Mouse (Mus musculus): Measurements from ENCODE around the gene Adra2b. TPM values are rescaled to one million over a fixed set of nuclear protein-coding genes. Genes with fewer than 3 reads are reported as not detected.
A peak's percentile ranks its signal among the peaks of the same experiment; 100 is the strongest.

Adra2b gene
- polyA plus RNA-seq, 1 experiment from 2014 or later: 0.64 TPM

DNA sequence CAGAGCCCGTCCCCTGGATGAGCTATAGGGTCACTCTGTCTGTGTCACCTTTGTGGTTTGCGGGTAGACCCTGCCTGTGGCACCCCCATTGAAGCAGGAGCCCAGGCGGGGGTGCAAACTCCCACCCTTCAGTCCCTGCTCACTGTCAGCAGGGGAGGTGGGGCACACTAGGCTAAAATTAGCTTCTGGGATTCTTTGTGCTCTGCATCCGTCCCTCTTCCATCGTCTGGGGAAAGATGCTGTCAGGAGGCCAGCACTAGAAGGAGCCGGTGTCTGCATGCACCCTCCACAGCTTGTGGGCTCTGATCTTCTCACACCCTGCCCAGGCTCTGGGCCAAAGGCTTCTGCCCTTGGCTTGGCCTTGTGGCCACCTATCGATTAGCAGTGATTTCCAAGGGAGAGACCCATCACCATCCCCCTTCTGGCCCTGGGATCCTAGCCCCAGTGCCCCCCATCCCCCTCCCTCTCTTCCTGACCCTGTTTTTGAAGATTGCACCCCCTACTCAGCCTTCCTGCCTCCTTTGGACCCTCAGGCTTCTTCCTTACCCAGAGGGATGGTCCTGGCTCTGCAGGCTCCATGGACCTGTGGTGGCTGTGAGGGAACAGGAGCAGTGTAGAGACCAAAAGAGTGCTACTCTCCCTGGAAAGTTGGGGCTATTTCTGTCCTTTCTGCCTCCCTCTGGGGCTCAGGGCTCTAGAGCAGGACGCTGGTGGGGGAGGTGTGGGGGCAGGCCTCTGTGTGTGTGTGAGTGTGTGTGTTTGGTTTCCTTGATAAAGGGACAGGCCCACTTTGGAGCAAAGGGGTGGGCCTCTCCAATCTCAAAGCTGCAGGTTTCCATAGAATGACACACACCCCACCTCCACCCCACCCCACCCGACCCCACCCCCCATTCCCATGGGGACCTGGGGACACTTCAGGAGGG is 7.8 kb downstream of the Adra2b start:
- no peaks in the 10 kb centered on the region for H3K9me3 ChIP-seq (ENCODE audit: control insufficient read depth, low read depth, low read length)
- peak; percentile 87 for ATAC-seq (ENCODE audit: insufficient number of reproducible peaks, insufficient read depth, low FRiP score, low read depth)

DNA sequence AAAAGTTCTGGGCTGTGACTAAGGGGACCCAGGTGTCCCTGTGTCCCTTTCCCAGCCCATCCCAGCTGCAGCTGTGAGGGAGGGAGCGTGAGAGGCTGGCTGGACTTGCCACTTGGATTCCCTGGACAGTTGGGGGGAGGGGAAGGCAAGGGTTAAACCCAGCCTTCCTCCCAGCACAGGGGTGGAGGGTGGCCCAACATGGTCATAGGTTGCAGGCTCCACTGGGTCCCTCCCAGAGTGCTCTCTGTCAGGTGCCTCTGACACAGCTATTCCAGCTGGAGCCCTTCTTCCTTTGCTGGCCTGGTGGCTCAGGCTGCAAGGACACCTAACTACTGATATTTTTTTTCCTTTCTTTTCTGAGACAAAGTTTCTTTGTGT is 8.5 kb downstream of the Adra2b start:
- WGBS: 82% methylated on average over 1 of the region's 1 CpGs
- H3K36me3 ChIP-seq (ENCODE audit: control insufficient read depth, insufficient read depth, low read length): no peaks in the 10 kb centered on the region
- peak; percentile 75 for ATAC-seq (ENCODE audit: insufficient number of reproducible peaks, insufficient read depth, low FRiP score, low read depth)

More for the DNA sequence above, 7.8 kb downstream of the Adra2b start:
- peaks cover 22% of the 10 kb centered on the region for H3K4me1 ChIP-seq (ENCODE audit: control insufficient read depth, insufficient read depth, low read length)
- H3K4me3 ChIP-seq (ENCODE audit: low read depth, low read length): no peak overlapping the region
- H3K27me3 ChIP-seq (ENCODE audit: control insufficient read depth, insufficient read depth, low read length): 0 out of 2 replicates have a peak, but pooled peaks cover 4% of the 10 kb centered on the region
- 0 out of 2 replicates have a peak overlapping the region, but pooled peaks have one; percentile 21 for H3K9ac ChIP-seq (replicated peaks; ENCODE audit: low read depth, low read length)
- no peaks in the 10 kb centered on the region for H3K36me3 ChIP-seq (ENCODE audit: control insufficient read depth, insufficient read depth, low read length)
- H3K27ac ChIP-seq (ENCODE audit: low read length): no peak overlapping the region
- peak overlapping the region; percentile 14; the same call in 1 of the 2 replicates for H3K4me2 ChIP-seq (replicated peaks; ENCODE audit: low read depth, low read length)
- whole genome bisulfite sequencing: 23% methylated on average over 9 of the region's 9 CpGs

DNA sequence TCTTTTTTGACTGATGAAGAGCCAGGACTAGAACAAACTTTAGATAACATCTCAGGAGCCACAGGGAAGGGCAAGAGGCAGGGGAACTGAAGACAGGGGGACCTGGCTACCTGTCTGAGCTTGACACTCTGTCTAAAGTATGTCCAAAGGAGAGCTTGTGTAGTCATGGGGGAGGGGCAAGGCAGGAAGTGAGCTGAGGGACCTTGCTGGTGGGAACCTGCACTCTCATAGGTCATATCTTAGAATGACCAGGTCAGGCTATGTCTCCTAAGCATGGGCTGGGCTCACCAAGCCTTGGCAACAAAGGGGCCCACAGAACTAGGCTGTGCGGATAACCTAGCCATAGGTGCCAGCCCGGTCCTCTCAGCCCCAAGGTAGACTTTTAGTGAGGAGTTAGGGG is 9.1 kb downstream of the Adra2b start:
- Histone ChIP-seq H3K27me3 (ENCODE audit: control insufficient read depth, insufficient read depth, low read length) (no peaks in the 10 kb centered on the region), H3K9me3 (ENCODE audit: control insufficient read depth, low read depth, low read length) (no peaks in the 10 kb centered on the region), H3K4me1 (ENCODE audit: control insufficient read depth, insufficient read depth, low read length) (peaks cover 22% of the 10 kb centered on the region), H3K36me3 (ENCODE audit: control insufficient read depth, insufficient read depth, low read length) (no peaks in the 10 kb centered on the region), H3K4me3 (ENCODE audit: low read depth, low read length) (no peak overlapping the region), H3K4me2 (replicated peaks; ENCODE audit: low read depth, low read length) (no peak overlapping the region), H3K9ac (replicated peaks; ENCODE audit: low read depth, low read length) (no peak overlapping the region), H3K27ac (ENCODE audit: low read length) (no peak overlapping the region; the same call in 1 of the 2 replicates)
- ATAC-seq (ENCODE audit: insufficient number of reproducible peaks, insufficient read depth, low FRiP score, low read depth): no peak
- WGBS: 92% methylated on average over 2 of the region's 2 CpGs

More for the DNA sequence above, 8.5 kb downstream of the Adra2b start:
- H3K9me3 ChIP-seq (ENCODE audit: control insufficient read depth, low read depth, low read length): no peaks in the 10 kb centered on the region
- H3K4me1 ChIP-seq (ENCODE audit: control insufficient read depth, insufficient read depth, low read length): peaks cover 22% of the 10 kb centered on the region
- H3K27me3 ChIP-seq (ENCODE audit: control insufficient read depth, insufficient read depth, low read length): 0 out of 2 replicates have a peak, but pooled peaks cover under 1% of the 10 kb centered on the region
- no peak overlapping the region for H3K9ac ChIP-seq (replicated peaks; ENCODE audit: low read depth, low read length)
- H3K27ac ChIP-seq (ENCODE audit: low read length): no peak overlapping the region; the same call in 1 of the 2 replicates
- H3K4me2 ChIP-seq (replicated peaks; ENCODE audit: low read depth, low read length): no peak overlapping the region
- H3K4me3 ChIP-seq (ENCODE audit: low read depth, low read length): no peak overlapping the region

DNA sequence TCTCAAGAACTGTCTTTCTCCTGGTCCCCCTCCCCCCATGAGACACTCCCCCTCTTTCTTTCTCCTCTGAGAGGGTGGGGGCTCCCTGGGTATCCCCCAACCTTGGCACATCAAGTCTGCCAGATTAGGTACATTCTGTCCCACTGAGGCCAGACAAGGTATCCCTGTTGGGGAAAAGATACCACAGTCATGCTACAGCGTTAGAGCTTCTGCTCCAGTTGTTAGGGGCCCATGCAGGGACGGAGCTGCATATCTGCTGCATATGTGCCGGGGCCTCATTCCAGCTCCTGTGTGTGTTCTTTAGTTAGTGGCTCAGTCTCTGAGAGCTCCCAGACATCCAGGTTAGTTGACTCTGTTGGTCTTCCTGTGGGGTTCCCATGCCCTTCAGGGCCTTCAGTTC is 11.1 kb downstream of the Adra2b start:
- Histone ChIP-seq H3K4me2 (replicated peaks; ENCODE audit: low read depth, low read length) (no peak overlapping the region), H3K36me3 (ENCODE audit: control insufficient read depth, insufficient read depth, low read length) (no peaks in the 10 kb centered on the region), H3K27ac (ENCODE audit: low read length) (no peak overlapping the region), H3K9me3 (ENCODE audit: control insufficient read depth, low read depth, low read length) (no peaks in the 10 kb centered on the region), H3K27me3 (ENCODE audit: control insufficient read depth, insufficient read depth, low read length) (no peaks in the 10 kb centered on the region), H3K9ac (replicated peaks; ENCODE audit: low read depth, low read length) (no peak overlapping the region), H3K4me3 (ENCODE audit: low read depth, low read length) (no peak overlapping the region), H3K4me1 (ENCODE audit: control insufficient read depth, insufficient read depth, low read length) (peaks cover 26% of the 10 kb centered on the region)
- ATAC-seq (ENCODE audit: insufficient number of reproducible peaks, insufficient read depth, low FRiP score, low read depth): no peak
- 83% methylated on average over 3 of the region's 3 CpGs for whole genome bisulfite sequencing

DNA sequence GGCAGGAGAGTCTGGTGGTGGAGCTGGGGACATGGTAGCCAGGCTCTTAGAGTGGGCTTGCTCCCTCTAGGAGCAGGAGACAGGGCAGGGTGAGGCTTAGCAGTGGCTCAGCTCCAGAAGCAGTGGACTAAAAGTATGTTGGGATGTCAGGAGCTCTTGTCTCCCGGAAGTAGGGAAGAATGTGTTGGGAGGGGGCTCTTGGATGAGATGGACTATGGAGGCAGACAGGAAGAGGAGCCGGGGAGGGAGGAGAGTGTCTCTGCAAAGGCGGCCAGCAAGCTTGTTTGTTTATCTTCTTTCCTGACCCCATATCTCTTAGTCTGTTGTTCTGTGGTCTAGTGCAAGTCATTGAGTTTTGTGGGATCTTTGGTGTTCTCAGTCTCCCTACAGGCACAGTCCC is 12.1 kb downstream of the Adra2b start:
- Histone ChIP-seq H3K4me3 (ENCODE audit: low read depth, low read length) (no peak overlapping the region), H3K27me3 (ENCODE audit: control insufficient read depth, insufficient read depth, low read length) (no peaks in the 10 kb centered on the region), H3K4me2 (replicated peaks; ENCODE audit: low read depth, low read length) (no peak overlapping the region), H3K36me3 (ENCODE audit: control insufficient read depth, insufficient read depth, low read length) (no peaks in the 10 kb centered on the region), H3K27ac (ENCODE audit: low read length) (no peak overlapping the region), H3K4me1 (ENCODE audit: control insufficient read depth, insufficient read depth, low read length) (peaks cover 21% of the 10 kb centered on the region), H3K9ac (replicated peaks; ENCODE audit: low read depth, low read length) (no peak overlapping the region), H3K9me3 (ENCODE audit: control insufficient read depth, low read depth, low read length) (no peaks in the 10 kb centered on the region)
- WGBS: 33% methylated on average over 3 of the region's 3 CpGs
- ATAC-seq (ENCODE audit: insufficient number of reproducible peaks, insufficient read depth, low FRiP score, low read depth): no peak

DNA sequence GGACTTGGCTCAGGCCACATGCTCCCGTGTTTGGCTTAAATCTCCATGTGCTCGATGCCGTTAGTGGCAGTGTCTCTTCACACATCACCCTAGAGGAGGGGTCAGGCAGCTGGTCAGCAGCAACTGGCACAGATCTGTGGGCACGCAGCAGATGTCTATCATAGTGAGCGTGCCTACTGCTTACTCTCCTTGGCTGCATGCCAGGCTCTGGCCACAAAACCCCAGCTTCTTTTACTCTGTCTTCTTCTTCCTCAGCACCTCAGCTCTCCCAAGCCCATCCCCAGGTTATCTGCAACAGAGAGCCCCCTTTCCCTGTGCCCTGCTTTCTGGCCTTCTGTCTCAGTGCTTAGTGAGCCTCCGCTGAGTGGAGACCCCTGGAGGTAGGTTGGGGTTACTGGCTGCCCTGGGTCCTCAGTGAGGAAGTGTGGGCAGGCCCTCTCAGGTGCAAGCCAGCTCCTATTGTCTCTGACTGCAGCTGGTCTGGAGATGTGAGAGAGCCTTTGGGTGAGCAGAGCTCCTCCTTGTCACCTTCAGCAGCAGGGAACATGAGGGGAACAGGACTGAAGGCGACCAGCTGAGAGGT is 12.8 kb downstream of the Adra2b start:
- H3K4me2 ChIP-seq (replicated peaks; ENCODE audit: low read depth, low read length): no peak overlapping the region
- H3K27ac ChIP-seq (ENCODE audit: low read length): no peak overlapping the region
- WGBS: 55% methylated on average over 7 of the region's 7 CpGs
- no peaks in the 10 kb centered on the region for H3K9me3 ChIP-seq (ENCODE audit: control insufficient read depth, low read depth, low read length)
- no peak overlapping the region for H3K9ac ChIP-seq (replicated peaks; ENCODE audit: low read depth, low read length)
- H3K4me3 ChIP-seq (ENCODE audit: low read depth, low read length): no peak overlapping the region
- no peaks in the 10 kb centered on the region for H3K36me3 ChIP-seq (ENCODE audit: control insufficient read depth, insufficient read depth, low read length)
- no peaks in the 10 kb centered on the region for H3K27me3 ChIP-seq (ENCODE audit: control insufficient read depth, insufficient read depth, low read length)
- no peak for ATAC-seq (ENCODE audit: insufficient number of reproducible peaks, insufficient read depth, low FRiP score, low read depth)
- H3K4me1 ChIP-seq (ENCODE audit: control insufficient read depth, insufficient read depth, low read length): peaks cover 16% of the 10 kb centered on the region; the same call in 1 of the 2 replicates

DNA sequence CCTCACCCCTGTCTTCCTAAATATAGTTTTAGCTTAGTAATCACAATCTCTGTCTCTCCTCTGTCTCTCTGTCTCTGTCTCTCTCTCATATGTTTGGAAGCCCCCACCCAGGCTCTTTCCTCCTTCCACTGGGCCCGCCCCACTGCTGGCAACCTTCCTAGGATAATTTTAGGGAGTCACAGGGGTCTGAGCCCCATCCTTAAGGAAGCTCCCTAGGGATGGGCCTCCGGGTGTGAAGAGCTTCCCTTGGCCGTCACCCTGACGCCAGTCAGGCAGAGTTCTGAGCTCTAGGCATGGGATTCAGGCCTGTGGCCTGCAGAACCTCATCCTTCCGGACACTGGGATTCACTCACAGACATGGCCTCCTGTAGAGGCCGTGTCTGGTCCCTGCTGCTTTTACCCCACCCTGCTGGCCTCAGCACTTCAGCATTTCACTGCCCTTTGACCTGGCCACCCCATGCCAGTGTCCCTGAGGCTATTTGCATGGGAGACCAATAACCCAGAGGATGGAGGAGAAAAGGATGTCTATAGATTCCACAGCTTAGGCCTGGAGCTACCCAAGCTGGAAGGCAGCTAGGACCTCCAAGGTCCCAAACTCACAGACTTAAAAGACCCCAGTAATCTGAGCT is 13.5 kb downstream of the Adra2b start:
- WGBS: 81% methylated on average over 6 of the region's 6 CpGs
- Histone ChIP-seq H3K27ac (ENCODE audit: low read length) (no peak overlapping the region), H3K4me1 (ENCODE audit: control insufficient read depth, insufficient read depth, low read length) (peaks cover 9% of the 10 kb centered on the region; the same call in 1 of the 2 replicates), H3K36me3 (ENCODE audit: control insufficient read depth, insufficient read depth, low read length) (no peaks in the 10 kb centered on the region), H3K4me3 (ENCODE audit: low read depth, low read length) (no peak overlapping the region), H3K27me3 (ENCODE audit: control insufficient read depth, insufficient read depth, low read length) (no peaks in the 10 kb centered on the region), H3K4me2 (replicated peaks; ENCODE audit: low read depth, low read length) (no peak overlapping the region), H3K9me3 (ENCODE audit: control insufficient read depth, low read depth, low read length) (no peaks in the 10 kb centered on the region), H3K9ac (replicated peaks; ENCODE audit: low read depth, low read length) (no peak overlapping the region)
- ATAC-seq (ENCODE audit: insufficient number of reproducible peaks, insufficient read depth, low FRiP score, low read depth): no peak

DNA sequence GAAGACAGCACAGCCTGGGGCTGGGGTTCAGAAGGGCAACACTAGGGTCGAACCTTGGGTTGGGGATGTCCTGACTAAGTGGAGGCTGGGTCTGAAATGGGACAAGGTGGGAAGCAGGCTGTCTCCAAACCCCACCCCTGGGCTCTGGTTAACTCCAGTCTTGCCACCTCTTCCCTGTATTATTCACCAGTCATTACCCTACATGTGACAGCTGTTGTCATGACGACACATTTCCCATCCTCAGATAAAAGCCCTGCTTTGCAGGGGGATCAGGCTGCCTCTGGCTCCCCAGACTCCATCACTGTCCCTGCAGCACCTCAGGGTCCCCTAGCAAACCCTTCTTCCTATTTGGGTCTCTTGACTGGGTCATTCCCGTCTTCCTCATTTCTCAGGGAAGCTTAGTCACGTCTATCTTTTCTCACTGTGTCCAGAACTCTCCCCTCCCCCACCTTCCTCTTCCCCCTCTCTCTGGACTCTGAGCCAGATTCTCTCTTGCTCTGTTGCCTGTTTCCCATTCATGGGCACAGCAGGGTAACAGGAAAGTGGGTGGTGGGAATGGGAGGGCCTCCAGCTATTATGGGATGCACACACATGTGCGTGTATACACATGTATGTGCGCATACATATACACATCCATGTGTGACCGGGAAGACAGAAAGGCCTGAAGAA is 15.1 kb downstream of the Adra2b start:
- no peaks in the 10 kb centered on the region for H3K36me3 ChIP-seq (ENCODE audit: control insufficient read depth, insufficient read depth, low read length)
- H3K27ac ChIP-seq (ENCODE audit: low read length): no peak overlapping the region
- H3K9me3 ChIP-seq (ENCODE audit: control insufficient read depth, low read depth, low read length): no peaks in the 10 kb centered on the region
- WGBS: 65% methylated on average over 7 of the region's 7 CpGs
- no peak overlapping the region for H3K4me3 ChIP-seq (ENCODE audit: low read depth, low read length)
- H3K27me3 ChIP-seq (ENCODE audit: control insufficient read depth, insufficient read depth, low read length): no peaks in the 10 kb centered on the region
- H3K4me1 ChIP-seq (ENCODE audit: control insufficient read depth, insufficient read depth, low read length): peaks cover 4% of the 10 kb centered on the region; the same call in 1 of the 2 replicates
- no peak overlapping the region for H3K9ac ChIP-seq (replicated peaks; ENCODE audit: low read depth, low read length)
- no peak overlapping the region for H3K4me2 ChIP-seq (replicated peaks; ENCODE audit: low read depth, low read length)
- no peak for ATAC-seq (ENCODE audit: insufficient number of reproducible peaks, insufficient read depth, low FRiP score, low read depth)
